Mouse (Mus musculus) retina, adult 2 months (tissue): ENCODE measurements around the gene Smim23.

Source experiments
- DNase-seq: peaks from one replicate; pipeline ENCODE4 v3.0.0-alpha.2; 2012; ENCODE audit warnings: low read depth, low spot score

Smim23 gene

GRCm38 (mm10) chr11:32824505-32824904, at the start of gene Smim23:
TSS of gene Smim23 (minus strand) at chr11:32824605.
- DNase-seq: no peak

- DNase-seq: no peak
Observed at GRCm38 (mm10) chr11:32868619-32869383, 44.4 kb upstream of the Smim23 start.

- no peak for DNase-seq
Observed at GRCm38 (mm10) chr11:32864615-32865014, 40.2 kb upstream of the Smim23 start.

- no peak for DNase-seq
Observed at GRCm38 (mm10) chr11:32857418-32857879, 33.0 kb upstream of the Smim23 start.

GRCm38 (mm10) chr11:32846682-32847222, 22.3 kb upstream of the Smim23 start:
- no peak for DNase-seq

- no peak for DNase-seq
Observed at GRCm38 (mm10) chr11:32841169-32841568, 16.8 kb upstream of the Smim23 start.

- no peak for DNase-seq
Observed at GRCm38 (mm10) chr11:32840256-32840655, 15.9 kb upstream of the Smim23 start.

- DNase-seq: no peak
Observed at GRCm38 (mm10) chr11:32835022-32835421, 10.6 kb upstream of the Smim23 start.

- no peak for DNase-seq
Observed at GRCm38 (mm10) chr11:32834367-32834918, 10.0 kb upstream of the Smim23 start.

- no peak for DNase-seq
Observed at GRCm38 (mm10) chr11:32817566-32817965, 6.8 kb downstream of the Smim23 start.

GRCm38 (mm10) chr11:32814286-32814685, 10.1 kb downstream of the Smim23 start:
- DNase-seq: no peak

- DNase-seq: no peak
Observed at GRCm38 (mm10) chr11:32809091-32809490, 15.3 kb downstream of the Smim23 start.

- DNase-seq: no peak
Observed at GRCm38 (mm10) chr11:32805958-32806357, 18.4 kb downstream of the Smim23 start.

GRCm38 (mm10) chr11:32803658-32804057, 20.7 kb downstream of the Smim23 start:
- no peak for DNase-seq

GRCm38 (mm10) chr11:32801715-32802114, 22.7 kb downstream of the Smim23 start:
- no peak for DNase-seq

GRCm38 (mm10) chr11:32800929-32801375, 23.5 kb downstream of the Smim23 start:
- no peak for DNase-seq

GRCm38 (mm10) chr11:32798445-32798844, 26.0 kb downstream of the Smim23 start:
- DNase-seq: no peak

GRCm38 (mm10) chr11:32794759-32795445, 29.5 kb downstream of the Smim23 start:
- DNase-seq: peak; percentile 23

GRCm38 (mm10) chr11:32786201-32786600, 38.2 kb downstream of the Smim23 start:
- DNase-seq: no peak

GRCm38 (mm10) chr11:32785591-32786147, 38.7 kb downstream of the Smim23 start:
- DNase-seq: no peak

GRCm38 (mm10) chr11:32782724-32783123, 41.7 kb downstream of the Smim23 start:
- DNase-seq: no peak
